Mouse (Mus musculus): ENCODE results near the gene Dclk3.

DNA sequence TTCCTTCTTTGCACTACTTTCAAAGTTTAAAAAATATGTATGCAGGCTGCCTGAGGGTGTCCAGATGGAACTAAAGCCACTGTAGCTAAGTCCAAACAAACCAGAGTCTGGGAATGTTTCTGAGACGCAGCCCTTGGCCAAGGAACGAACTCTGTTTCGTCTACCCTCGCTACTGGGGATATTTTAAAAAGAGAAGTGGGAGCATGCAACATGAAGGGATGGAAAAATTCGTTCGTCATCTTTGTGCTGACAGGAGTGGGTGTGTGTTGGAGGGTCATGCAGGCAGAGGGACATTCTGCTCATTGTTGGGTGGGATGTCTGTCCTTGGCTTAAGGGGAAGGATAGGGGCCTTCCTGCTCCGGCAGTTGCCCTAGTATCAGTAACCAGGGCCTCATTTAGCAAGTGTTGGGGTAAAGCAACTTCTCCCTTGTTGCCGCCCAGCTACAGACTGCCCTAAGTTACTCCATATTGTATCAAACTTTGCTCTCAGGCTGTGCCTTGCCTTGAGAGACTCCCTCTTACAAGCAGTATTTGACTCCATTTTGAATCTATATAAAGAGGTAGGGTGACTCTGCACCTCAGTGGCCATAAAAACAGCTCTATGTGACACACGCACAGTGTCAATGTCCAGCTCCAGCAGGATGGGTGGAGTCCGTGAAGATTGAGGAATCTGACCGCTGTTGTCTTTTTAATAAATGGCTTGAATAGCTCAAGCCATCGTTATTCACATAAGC lies 34.4 kb upstream of the Dclk3 start:
- no peak for TF ChIP-seq POLR2A (IDR thresholded peaks at IDR 0.05; ENCODE audit: insufficient read length, low read depth)
- no peak for TF ChIP-seq E2F4 (IDR thresholded peaks at IDR 0.05; ENCODE audit: insufficient read depth)
- no peak for TF ChIP-seq TCF12 (IDR thresholded peaks at IDR 0.05; ENCODE audit: insufficient read depth, poor library complexity, severe bottlenecking)
